Mouse (Mus musculus) frontal cortex, postnatal 36 days (tissue): ENCODE results near the gene Ctsz.

Experiments used
- DNase-seq, 2 experiments: peaks; one replicate each; pipeline ENCODE4 v3.0.0; 2022; ENCODE audit warnings: low spot score in 2 of 2

Gene Ctsz

GRCm38 (mm10) chr2:174441898-174442297, 3.1 kb upstream of the Ctsz start:
- DNase-seq, result no peak

- no peak for DNase-seq
Observed at GRCm38 (mm10) chr2:174439961-174440360, 1.1 kb upstream of the Ctsz start.

GRCm38 (mm10) chr2:174439450-174439838, 605 bp upstream of the Ctsz start:
- no peak for DNase-seq

GRCm38 (mm10) chr2:174438181-174438580, 658 bp downstream of the Ctsz start:
- no peak for DNase-seq

- no peak for DNase-seq
Observed at GRCm38 (mm10) chr2:174437697-174437982, 1.2 kb downstream of the Ctsz start.

- DNase-seq, result no peak
Observed at GRCm38 (mm10) chr2:174436916-174437696, 1.7 kb downstream of the Ctsz start.

GRCm38 (mm10) chr2:174436076-174436701, 2.6 kb downstream of the Ctsz start:
- peak in 1 of 2 experiments; percentile 8 for DNase-seq

- no peak for DNase-seq
Observed at GRCm38 (mm10) chr2:174434943-174435342, 3.9 kb downstream of the Ctsz start.

GRCm38 (mm10) chr2:174428996-174429591, 9.7 kb downstream of the Ctsz start:
- DNase-seq, result no peak

- no peak for DNase-seq
Observed at GRCm38 (mm10) chr2:174428076-174428835, 10.6 kb downstream of the Ctsz start.

- DNase-seq, result no peak
Observed at GRCm38 (mm10) chr2:174426856-174427255, 12.0 kb downstream of the Ctsz start.

GRCm38 (mm10) chr2:174424301-174425085, 14.3 kb downstream of the Ctsz start:
- DNase-seq, result no peak

- no peak for DNase-seq
Observed at GRCm38 (mm10) chr2:174421107-174421506, 17.7 kb downstream of the Ctsz start.

- peak; percentile 89 to 94 for DNase-seq
Observed at GRCm38 (mm10) chr2:174415731-174416310, 23.0 kb downstream of the Ctsz start, which contains the start of gene Nelfcd. Nelfcd (plus strand) TSS chr2:174415804.

GRCm38 (mm10) chr2:174415001-174415730, 23.7 kb downstream of the Ctsz start:
- no peak for DNase-seq

- no peak for DNase-seq
Observed at GRCm38 (mm10) chr2:174413127-174413526, 25.7 kb downstream of the Ctsz start.

GRCm38 (mm10) chr2:174410222-174410621, 28.6 kb downstream of the Ctsz start:
- DNase-seq, result no peak

- no peak for DNase-seq
Observed at GRCm38 (mm10) chr2:174400396-174400795, 38.4 kb downstream of the Ctsz start.

- no peak for DNase-seq
Observed at GRCm38 (mm10) chr2:174397881-174398280, 41.0 kb downstream of the Ctsz start.

GRCm38 (mm10) chr2:174397065-174397464, 41.8 kb downstream of the Ctsz start:
- DNase-seq, result no peak
